Mouse (Mus musculus) left cerebral cortex, adult 9 months (tissue): ENCODE measurements at regions not wholly inside any gene's neighbourhood (a gene's known extent, or its start where the extent isn't known, plus 50 kb on each side); places are given as distances from the start of the nearest gene placed in this dataset.

Source experiments
- DNase-seq, 2 experiments: peaks; one replicate each; pipeline ENCODE4 v3.0.0; 2022; ENCODE audit warnings: low spot score in 2 of 2

DNA sequence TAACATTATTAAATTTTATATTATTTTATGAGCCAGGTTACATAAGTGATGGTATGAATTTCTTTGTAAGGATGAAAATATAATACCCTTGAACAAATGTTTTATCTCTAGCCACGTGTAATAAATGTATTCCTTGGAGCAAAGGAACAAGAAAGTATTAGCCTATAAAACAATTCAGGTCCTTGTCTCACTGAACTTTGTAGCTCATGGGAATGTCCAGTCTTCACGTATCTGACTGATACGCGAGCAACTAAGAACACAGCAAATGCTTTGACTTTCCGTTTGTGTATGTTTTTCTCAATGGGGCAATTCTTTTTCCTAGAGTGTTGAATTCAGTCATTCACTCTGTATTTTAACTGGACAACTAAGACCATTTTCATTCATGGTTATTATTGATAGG, 216.9 kb upstream of the Mettl25 start:
- DNase-seq, result no peak

DNA sequence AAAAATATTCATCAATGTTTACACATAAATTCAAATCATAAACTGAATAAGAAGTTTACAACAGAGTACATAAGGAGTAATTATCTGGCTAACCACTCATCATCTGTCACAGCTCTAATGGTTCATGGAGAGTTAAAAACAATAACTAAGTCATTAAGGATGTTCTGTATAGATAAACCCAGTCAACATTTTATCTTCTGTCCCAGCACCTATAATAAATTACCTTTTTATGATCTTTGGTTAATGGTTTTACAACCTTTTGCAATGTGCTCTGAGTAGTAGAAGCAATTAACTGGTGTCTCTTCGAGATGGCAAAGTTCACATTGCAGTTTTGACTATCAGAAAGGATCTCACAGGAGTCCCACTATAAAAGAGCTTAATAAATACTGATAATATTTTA, 197.3 kb upstream of the Mettl25 start:
- DNase-seq, result no peak

DNA sequence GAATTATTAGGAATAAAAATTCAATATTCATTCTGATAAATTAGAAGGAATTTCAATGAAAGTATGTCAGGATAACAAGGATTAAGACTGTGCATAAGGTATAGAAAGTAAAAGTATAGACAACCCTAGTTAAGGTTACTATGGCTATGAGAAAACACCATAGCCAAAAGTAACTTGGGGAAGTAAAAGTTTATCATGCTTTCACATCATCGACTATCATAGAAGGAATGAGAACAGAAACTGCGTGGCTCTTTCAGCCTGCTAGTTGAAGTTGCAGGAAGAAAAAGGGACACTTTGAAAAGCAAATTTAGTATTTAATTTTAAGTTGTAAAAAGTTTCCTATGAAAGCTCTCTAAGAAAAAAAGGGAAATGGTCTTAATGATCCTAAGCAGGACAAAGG, 196.9 kb upstream of the Mettl25 start:
- no peak for DNase-seq

DNA sequence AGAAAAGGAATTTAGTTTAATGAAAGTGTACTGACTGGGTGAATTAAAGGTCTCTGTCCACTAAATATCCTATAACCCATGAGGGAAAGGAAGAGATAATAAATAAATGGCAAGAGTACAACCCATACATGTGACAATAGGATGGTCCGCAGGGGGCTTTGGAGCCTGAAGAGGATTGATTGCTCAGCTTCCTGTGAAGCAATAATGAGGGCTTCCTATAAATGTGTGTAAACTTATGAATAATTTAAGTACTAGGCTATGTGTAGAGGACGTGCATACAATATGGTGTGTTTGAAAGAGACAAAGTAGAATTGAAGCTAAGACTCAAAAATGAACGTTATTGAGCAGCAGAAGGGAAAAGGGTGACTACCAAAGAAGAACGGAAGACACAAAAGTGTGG, 192.2 kb upstream of the Mettl25 start:
- DNase-seq, result no peak

DNA sequence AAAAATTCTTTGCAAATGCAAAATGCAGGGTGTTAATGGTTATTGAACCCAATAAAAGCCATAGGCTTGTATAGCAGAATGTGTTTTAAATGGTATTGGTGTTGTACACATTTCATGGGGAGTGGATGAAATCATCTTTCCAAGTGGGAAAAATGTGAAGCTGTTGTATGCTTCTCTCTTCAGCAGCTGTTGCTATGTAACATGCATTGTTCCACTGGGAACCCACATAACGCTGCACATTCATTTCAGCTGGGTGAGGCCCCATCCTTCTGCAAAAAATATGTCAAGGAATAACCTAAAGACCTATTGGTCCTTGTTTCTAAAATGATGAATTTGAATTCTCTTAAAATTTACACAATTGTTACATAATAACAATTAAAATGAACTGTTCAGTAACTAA, 183.5 kb upstream of the Mettl25 start:
- DNase-seq, result no peak

DNA sequence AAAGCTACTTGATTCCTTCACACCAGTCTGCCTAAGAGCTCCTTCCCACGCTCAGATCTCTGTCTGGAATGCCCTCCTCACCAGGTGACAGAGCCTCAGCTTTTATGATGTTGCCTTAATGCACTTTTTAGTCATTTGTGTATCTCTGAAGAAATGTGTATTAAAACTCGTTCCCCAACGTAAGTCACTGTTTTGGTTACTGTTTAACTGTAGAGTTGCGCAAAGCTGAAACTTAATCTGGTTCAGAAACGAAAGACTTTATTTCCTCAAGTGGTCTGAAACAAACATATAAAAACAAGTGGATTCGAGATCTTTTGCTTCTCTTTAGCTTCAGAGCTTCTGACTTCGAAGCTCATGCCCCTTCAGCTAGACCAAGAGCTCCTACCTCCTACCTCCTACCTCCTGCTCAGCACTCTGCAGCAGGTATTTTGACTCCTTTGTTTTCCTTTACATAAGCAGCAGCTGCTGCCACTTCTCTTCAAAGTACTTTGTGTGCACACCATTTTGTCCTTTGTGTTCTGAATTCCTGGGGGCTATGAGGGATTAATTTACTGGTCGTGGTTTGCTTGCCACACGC, 182.5 kb upstream of the Mettl25 start:
- DNase-seq, result no peak

DNA sequence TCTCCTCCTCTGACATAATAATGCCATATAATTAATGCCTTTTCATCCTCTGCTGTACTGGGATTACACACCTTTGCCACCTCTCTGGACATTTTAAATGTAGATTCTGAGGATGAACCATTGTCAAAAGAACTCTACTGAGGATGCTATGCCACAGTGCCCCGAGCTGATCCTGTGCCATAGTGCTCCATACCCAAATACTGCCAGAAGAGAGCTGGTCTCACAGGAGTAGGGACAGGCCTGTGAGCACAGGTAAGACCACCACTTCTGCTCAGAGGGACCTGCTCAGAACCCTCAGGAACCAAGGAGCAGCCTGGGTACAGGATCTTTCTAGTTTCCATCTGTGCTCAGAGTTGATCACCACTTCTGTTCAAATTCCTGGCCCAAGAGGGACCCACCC, 174.8 kb upstream of the Mettl25 start:
- DNase-seq, result no peak

DNA sequence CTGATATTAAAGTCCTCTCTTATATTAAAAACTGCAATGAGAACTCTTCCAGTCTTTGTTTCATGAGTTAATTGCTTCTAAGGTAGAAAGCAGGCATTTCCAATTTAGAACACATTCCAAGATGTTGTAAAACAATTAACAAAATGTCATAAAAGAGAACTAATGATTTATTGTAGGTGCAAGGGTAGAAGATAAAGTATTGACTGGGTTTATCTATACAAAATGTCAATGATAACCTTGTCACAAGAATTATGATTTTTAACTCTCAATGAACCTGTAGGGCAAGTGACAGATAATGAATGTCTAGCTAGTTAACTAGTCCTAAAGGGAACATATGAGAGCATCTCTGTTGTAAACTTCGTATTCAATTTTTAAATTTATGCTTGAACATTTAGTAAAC, 174.3 kb upstream of the Mettl25 start:
- DNase-seq, result no peak

DNA sequence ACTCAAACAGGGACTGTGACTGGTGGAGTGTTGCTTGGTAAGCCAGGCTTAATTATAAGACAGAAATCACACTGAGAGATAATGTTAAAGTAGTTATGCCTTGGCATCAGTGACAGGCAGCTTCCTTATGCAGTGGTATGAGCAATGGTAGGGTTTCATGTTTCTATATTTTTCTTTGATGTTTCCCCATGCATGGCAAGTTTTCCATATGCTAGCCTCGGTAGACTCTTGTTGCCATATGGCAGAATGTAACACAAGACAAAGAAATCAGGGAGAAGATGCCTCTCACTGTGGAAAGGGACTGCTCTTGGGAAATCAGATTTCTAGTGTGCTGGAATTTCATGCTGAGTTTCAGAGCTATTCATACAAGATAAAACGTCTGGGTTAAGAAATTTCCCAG, 169.0 kb upstream of the Mettl25 start:
- peak; percentile 10 to 25 for DNase-seq

DNA sequence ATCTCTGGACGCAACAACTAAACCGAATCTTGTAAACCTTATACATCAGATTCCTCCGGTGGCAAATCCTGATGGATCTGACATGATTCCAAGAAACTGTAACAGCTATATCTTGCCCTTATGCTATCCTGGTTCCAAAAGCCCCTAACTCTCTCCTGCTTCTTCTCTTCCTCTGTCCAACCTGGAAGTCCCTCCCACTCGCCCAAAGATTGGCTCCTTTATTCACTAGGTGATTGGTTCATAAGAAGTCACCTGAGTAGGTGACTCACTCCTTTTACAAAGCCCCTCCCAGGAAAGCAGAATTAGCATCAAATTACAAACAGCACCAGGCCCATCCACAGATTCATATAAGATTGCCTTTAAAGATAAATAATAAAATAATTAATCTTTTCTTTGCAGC, 166.2 kb upstream of the Mettl25 start:
- DNase-seq, result no peak

DNA sequence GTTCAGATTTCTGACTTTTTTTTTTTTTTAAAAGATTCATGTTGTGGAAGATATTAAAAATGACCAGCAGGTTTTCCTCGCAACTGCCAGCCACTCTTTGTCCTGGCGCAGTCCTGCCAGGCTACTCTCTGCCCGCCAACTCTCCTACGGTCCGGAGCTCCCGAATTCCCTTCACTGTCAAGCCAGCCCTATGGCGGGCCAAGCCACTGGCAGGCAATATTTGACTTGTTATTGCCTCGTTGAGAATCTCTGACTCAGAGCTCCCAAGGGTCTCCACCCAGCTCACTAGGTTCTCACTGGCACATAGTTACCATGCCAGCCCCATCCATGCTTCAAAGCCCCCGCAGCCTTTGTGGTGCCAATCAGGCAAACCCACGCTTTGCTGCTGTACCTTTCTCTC, 165.7 kb upstream of the Mettl25 start:
- DNase-seq, result no peak

DNA sequence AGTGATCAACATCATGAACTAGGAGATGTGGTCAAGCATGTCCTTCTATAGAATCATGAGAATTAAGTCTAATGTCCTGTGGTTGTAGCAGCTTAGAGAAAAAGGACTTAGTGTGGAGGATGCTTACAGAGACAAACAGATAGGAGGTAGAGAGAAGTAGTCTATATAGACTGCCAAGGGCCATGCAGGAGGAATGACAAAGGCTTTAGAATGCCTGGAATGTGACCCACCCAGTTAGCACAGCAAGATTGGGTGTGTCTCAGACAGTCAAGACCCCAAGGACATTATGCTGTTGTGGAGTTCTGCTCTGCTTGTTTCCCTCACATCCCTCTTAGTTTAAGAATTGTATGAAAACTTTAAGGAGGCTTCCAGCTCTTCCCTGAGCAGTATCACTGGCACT, 164.9 kb upstream of the Mettl25 start:
- DNase-seq, result no peak

DNA sequence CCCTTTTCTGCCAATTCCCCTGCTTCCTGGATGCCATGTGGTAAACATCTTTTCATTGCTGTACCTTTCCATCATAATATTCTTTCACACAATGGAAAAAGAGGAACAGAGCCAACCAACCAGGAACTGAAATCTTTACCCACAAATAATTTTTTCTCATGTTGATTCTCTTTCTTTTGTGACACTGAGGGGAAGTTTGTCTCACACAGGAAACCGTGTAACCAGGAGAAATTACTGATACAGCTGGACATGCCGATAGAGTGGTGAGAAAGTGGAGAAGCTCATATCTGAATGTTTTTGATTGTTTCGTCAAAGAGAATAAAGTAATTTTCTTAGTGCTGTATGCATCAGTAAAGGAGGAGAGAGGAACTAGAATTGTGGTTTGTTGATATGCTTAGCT, 116.3 kb upstream of the Mettl25 start:
- no peak for DNase-seq

DNA sequence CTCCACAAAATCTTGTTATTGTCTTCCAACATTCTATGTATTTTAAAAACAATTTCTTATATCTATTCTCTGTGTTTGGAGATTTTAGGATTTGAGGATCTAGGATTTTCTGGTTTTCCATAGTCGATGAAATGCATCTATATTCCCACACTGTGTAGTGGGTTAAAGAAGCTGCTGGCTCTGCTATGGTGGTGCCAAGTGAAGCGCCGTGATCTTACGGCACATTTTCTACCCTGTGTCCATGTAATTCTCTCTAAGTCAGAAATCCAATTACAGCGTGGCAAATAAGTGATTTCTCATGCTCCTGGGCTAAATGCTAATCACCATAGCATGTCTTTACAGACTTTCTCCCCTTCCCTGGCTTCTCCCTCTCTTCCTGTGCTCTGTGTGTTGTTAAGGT, 92.1 kb upstream of the Mettl25 start:
- no peak for DNase-seq

DNA sequence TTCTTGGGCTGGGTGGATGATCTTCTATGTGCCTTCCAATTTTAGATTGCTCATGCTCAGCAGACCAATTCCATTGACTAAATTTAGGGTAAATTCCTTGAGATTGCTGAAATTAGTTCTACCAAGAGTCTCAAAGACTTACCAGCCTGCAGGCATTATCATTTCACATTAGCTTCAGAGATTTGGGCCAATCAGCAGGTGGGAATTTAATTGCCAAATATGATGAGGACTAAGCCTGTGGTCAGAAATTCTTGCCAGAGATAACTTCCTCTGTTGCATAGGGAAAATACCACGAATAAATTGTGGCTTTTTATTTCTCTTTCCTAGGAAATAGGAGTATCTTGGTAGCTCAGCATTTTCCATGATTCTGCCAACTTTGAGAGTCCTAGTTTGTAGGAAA, 91.6 kb upstream of the Mettl25 start:
- no peak for DNase-seq

DNA sequence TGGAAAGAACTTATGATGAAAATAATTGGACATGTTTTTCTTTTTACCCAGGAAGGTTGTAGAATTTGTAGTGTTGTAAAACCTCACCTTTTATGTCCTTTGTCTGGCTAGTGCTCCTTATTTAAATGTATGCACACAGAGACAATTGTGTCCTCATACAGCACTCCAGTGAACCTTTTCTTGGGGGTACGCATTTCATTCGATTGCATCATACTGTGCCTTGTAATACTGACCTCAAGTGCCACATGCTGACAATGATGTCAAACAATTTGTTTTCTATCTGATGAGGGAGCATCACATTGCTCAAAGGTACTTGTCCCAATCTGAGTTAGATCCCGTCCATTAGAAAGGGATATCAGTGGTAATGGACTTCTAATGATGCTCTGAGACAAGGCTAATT, 86.4 kb upstream of the Mettl25 start:
- no peak for DNase-seq

DNA sequence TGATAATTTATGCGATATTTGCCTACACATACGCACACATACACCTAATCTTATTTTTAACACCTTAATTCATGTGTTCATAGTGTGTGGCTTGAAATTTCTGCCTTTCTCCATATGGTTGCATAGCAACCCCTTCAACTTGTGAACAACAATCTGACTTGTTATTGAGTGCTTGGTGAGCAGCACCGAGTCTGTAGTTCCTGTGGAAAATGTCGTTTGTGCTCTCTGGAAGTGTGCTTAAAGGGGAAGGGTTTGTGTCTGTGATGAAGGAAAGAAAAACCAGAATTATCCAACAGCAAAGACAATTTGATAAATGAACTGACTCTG, 85.7 kb upstream of the Mettl25 start:
- DNase-seq, result peak; percentile 2 to 3

DNA sequence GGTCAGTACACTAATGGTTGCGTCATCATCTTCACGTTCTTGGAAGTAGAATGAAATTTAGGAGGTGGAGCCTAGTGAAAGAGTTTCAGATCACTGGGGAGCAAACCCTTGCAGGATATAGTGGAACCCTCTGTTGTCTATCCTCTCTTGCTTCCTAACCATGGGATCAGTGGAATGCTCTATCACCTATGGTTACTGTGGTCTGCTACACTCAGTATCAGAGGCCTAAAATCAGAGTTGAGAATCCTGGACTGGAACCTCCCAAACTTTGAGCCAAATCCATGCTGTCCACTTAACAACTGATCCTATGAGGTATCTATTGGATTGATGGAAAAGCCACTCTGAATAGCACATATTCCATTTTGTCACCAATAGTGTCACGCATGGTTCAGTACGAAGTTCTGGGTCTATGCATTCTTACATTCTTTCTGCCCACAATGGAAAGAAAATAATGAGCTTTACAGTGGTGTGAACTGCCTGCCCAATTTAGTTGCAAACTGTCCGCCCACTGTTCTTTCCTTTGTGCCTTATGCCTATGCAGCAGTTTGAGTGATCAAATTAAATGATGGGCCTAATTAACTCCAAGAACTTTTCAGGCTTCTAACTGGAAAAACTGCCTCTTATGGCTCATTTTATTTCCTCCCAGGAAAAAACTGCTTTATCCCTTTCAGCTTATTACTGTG, 85.2 kb upstream of the Mettl25 start:
- peak; percentile 11 to 36 for DNase-seq

DNA sequence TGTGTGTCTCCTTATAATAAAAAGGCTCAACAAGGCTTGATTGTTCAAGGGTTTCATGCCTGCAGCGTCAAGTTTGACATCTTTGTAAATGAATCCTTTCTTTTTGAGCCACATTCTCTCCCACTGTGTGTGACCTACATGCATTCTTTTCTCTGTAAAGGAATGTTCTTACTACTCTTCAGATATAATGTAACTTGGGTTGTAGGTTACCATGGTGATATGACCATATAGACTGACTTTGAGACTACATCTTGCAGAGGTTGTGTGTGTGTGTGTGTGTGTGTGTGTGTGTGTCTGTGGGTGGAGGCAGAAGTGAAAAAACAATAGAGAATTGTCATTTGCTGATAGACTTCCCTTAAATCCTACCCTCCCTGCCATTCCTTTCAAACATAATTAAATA, 58.5 kb upstream of the Mettl25 start:
- no peak for DNase-seq

DNA sequence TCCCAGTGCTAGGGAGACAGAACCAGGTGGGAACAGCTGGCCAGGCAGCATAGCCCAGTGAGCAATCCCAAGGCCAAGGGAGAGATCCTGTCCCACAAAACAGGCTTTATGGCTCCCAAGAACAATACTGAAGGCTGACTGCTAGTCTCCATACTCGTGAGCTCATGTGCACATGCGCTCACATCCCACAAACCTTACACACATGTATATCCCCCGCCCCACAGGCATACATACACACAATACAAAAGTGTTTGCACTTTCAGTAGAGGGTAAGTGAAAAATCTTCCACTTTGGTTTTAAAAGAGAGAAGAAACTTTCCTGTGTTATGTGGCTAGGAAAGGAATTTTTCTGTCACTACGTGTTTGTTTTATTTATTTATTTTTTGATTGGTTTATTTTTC, 58.0 kb upstream of the Mettl25 start:
- DNase-seq, result no peak
